Mouse (Mus musculus): Measurements from ENCODE around the gene Chrnb2. TPM values are rescaled to one million over a fixed set of nuclear protein-coding genes. Genes with fewer than 3 reads are reported as not detected.

The Chrnb2 gene
- total RNA-seq, 2 experiments from 2014 or later, result 5.8 to 6.1 TPM

DNA sequence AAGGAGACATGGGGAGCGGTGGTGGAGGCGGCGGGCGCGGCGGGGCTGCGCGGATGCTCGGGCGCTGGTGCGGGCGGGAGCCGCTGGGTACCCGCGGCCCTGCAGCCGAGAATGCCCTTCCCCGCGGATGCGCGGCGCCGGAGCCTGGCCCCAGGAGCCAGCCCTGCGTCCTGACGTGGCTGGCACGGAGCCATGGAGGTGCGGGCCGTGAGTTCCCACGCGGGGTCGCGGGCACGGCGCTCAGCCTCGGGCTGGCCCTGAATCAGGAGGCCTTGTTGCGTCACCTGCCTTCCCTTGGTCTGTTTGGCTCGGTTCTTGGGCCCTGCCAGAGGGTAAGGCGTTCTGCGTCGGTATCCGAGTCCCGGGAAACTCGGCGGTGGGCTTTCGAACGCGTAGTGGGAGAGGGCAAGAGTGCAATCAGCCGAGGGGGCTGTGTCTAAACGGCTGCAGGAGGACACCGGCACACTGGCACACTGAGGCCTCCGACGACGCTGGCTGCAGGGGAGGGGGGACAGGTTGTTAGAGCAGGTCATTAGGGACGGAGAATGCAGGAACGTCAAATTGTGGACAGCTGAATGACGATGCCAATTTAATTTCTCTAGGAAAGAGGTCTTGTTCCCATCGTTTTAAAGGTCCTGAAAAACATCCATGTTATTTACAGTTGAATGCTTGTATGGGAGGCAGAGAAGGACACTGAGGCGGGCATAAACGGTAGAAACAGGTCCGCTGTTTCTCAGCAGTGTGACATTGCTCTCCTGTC, 49.0 kb downstream of the Chrnb2 start:
- peak in 1 of 2 experiments; percentile 8 for DNase-seq (ENCODE audit: low spot score in 2 of 2)

DNA sequence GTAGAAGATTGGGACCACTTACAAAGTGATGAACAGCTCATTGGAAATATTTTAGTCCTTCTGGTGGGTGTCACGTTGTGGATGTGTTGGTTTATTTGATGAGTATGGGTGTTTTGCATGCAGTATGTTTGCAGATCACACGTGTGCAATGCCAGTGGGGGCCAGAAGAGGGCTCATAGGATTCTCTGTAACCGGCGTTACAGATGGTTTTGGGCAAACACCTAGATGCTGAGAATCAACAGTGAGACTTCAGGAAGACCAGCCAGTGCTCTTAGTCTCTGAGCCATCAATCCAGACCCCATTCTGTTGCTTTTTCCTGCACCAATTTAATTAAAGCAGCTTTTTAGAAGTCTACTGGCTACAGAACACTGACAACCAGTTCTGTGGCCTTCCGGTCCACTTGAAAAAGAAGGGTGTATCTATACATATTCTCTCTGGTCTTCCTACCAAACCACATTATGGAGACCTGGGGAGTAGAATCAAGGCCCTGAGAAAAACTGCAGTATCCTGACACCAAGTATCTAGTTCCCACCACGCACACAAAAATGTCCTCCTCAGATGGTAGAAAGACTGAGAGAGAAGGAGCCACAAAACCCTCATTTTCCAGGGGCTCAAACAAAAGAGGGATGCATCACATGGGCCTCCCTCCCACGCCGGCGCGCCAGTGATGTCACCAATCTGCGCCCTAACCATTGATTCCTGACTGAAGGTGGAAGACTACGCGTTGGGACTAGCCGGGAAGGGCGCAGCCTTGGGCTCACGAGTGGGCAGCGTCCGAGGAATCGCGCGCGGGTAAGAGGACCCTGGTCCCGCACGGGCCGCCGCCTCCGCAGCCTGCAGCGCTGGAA, 49.8 kb downstream of the Chrnb2 start, which contains the start of gene Adar:
Gene Adar (plus strand): TSS at position 664 of the 848 bp plus-strand sequence.
- peak; percentile 48 to 62 for DNase-seq (ENCODE audit: low spot score in 2 of 2)

GRCm38 (mm10) chr3:89704064-89704463, 60.4 kb downstream of the Chrnb2 start:
- no peak for DNase-seq (ENCODE audit: low spot score in 2 of 2)

- DNase-seq (ENCODE audit: low spot score in 2 of 2), result no peak
These were observed 60.8 kb downstream of the Chrnb2 start for GRCm38 (mm10) chr3:89703596-89703995.

GRCm38 (mm10) chr3:89700461-89700860, 64.0 kb downstream of the Chrnb2 start:
- no peak for DNase-seq (ENCODE audit: low spot score in 2 of 2)

DNA sequence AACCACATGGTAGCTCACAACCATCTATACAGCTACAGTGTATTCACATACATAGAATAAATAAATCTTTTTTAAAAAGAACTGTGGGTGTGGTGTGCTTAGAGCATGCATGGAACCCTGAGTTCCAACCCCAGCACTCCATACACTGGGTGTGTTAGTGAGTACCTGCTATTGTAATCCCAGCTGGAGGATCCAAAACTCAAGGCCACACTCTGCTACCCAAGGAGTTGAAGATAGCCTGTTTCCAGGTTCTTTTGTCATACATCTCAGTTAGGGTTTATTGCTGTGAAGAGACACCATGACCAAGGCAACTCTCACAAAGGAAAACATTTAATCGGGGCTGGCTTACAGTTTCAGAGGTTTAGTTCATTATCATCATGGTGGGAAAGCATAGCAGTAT, 65.5 kb downstream of the Chrnb2 start:
- no peak for DNase-seq (ENCODE audit: low spot score in 2 of 2)

Other genes with a start within 250 kb of the Chrnb2 start
- 1 to 10 TPM; 6.6 to 7.2 TPM for gene Kcnn3, start 244.5 kb downstream of the Chrnb2 start, total RNA-seq (2021)
- 10 to 100 TPM; 38.7 to 40.6 TPM for gene Adar, start 49.6 kb downstream of the Chrnb2 start, total RNA-seq (2021)
- 10 to 100 TPM; 68.0 to 72.1 TPM for gene Ube2q1, start 9.0 kb upstream of the Chrnb2 start, total RNA-seq (2021)
- 10 to 100 TPM; 16.2 to 16.9 TPM for gene She, start 66.7 kb upstream of the Chrnb2 start, total RNA-seq (2021)
- 1 to 10 TPM; 3.7 to 6.4 TPM for gene Il6ra, start 148.6 kb upstream of the Chrnb2 start, total RNA-seq (2021)
- gene Atp8b2, start 198.9 kb upstream of the Chrnb2 start, total RNA-seq (2021), result 10 to 100 TPM; 79.0 to 80.9 TPM
- gene Hax1, start 234.1 kb upstream of the Chrnb2 start, total RNA-seq (2021), result 100 to 1,000 TPM in 1 of 2 experiments, 10 to 100 TPM in 1; 91.3 to 102 TPM

All from adrenal gland, postnatal 4 days (tissue).